Mouse (Mus musculus) embryonic facial prominence, embryonic 10.5 days (tissue): Measurements from ENCODE around the gene Slc35f1. TPM values are rescaled to one million over a fixed set of nuclear protein-coding genes. Genes with fewer than 3 reads are reported as not detected.

Source experiments
- DNase-seq: peaks from one replicate; pipeline ENCODE4 v3.0.0-alpha.2; 2017; ENCODE audit warnings: low spot score
- H3K27ac ChIP-seq: fragments of 300-500 bp; sonication (generic); replicated peaks from 2 replicates; pipeline ENCODE4 v1.5.1; 2016; ENCODE audit warnings: mild to moderate bottlenecking
- H3K27me3 ChIP-seq: fragments of 300-500 bp; sonication (generic); replicated peaks from 2 replicates; pipeline ENCODE4 v1.6.1; 2016; ENCODE audit warnings: low read depth, mild to moderate bottlenecking; ENCODE audit not compliant: poor library complexity, severe bottlenecking
- H3K36me3 ChIP-seq: fragments of 300-500 bp; sonication (generic); replicated peaks from 2 replicates; pipeline ENCODE4 v1.6.1; 2016; ENCODE audit warnings: mild to moderate bottlenecking, moderate library complexity
- H3K4me1 ChIP-seq: fragments of 300-500 bp; sonication (generic); 2 replicates; pipeline ENCODE4 v1.6.1; 2016
- H3K4me3 ChIP-seq: fragments of 300-500 bp; sonication (generic); 2 replicates; pipeline ENCODE4 v1.5.1; 2016; ENCODE audit warnings: mild to moderate bottlenecking, moderate library complexity
- H3K9me3 ChIP-seq: fragments of 300-500 bp; sonication (generic); 2 replicates; pipeline ENCODE4 v1.6.1; 2016; ENCODE audit warnings: mild to moderate bottlenecking
- WGBS: fragments of 180-500 bp; shearing (Covaris S2); methylation state at CpG from one replicate; pipeline ENCODE4 v1.1.7; 2016; 5-methylcytosine and 5-hydroxymethylcytosine counted together
- polyA plus RNA-seq: library from polyadenylated mRNA; unstranded; fragments of >200 nt; fragmentation: Nextera tagmentation; extraction: Ambion mirVana; gene quantifications from 2 replicates; pipeline ENCODE4 v1.2.1, GENCODE M21; 2016

The Slc35f1 gene
- polyA plus RNA-seq, 1 experiment from 2014 or later: 3.6 TPM

- Histone ChIP-seq H3K27me3 (no peaks in the 10 kb centered on the region), H3K36me3 (no peaks in the 10 kb centered on the region), H3K4me3 (no peak overlapping the region), H3K9me3 (no peaks in the 10 kb centered on the region), H3K27ac (no peak overlapping the region), H3K4me1 (no peaks in the 10 kb centered on the region)
- 92% methylated on average over 4 of the region's 4 CpGs for WGBS
- no peak for DNase-seq
Measured at GRCm38 (mm10) chr10:52812861-52813260, 122.5 kb downstream of the Slc35f1 start.

- DNase-seq: no peak
- H3K4me1 ChIP-seq: no peaks in the 10 kb centered on the region
- H3K27me3 ChIP-seq: no peaks in the 10 kb centered on the region
- H3K9me3 ChIP-seq: no peaks in the 10 kb centered on the region
- no peak overlapping the region for H3K4me3 ChIP-seq
- H3K36me3 ChIP-seq: no peaks in the 10 kb centered on the region
- 94% methylated on average over 5 of the region's 5 CpGs for WGBS
- H3K27ac ChIP-seq: no peak overlapping the region
Measured at GRCm38 (mm10) chr10:52814358-52814757, 124.0 kb downstream of the Slc35f1 start.

GRCm38 (mm10) chr10:52819661-52820060 is 129.3 kb downstream of the Slc35f1 start:
- Histone ChIP-seq H3K36me3 (no peaks in the 10 kb centered on the region), H3K27ac (no peak overlapping the region), H3K4me3 (no peak overlapping the region), H3K9me3 (no peaks in the 10 kb centered on the region), H3K4me1 (no peaks in the 10 kb centered on the region), H3K27me3 (no peaks in the 10 kb centered on the region)
- no peak for DNase-seq
- 86% methylated on average over 1 of the region's 1 CpGs for WGBS

- WGBS: 83% methylated on average over 2 of the region's 2 CpGs
- no peak for DNase-seq
- Histone ChIP-seq H3K9me3 (no peaks in the 10 kb centered on the region), H3K27me3 (no peaks in the 10 kb centered on the region), H3K27ac (no peak overlapping the region), H3K4me3 (no peak overlapping the region), H3K36me3 (no peaks in the 10 kb centered on the region), H3K4me1 (no peaks in the 10 kb centered on the region)
Measured at GRCm38 (mm10) chr10:52822909-52823308, 132.6 kb downstream of the Slc35f1 start.

- Histone ChIP-seq H3K36me3 (no peaks in the 10 kb centered on the region), H3K9me3 (no peaks in the 10 kb centered on the region), H3K4me1 (no peaks in the 10 kb centered on the region), H3K27ac (no peak overlapping the region), H3K4me3 (no peak overlapping the region), H3K27me3 (no peaks in the 10 kb centered on the region)
- DNase-seq: no peak
- WGBS: 81% methylated on average over 4 of the region's 4 CpGs
Measured at GRCm38 (mm10) chr10:52825746-52826145, 135.4 kb downstream of the Slc35f1 start.

- peaks cover 3% of the 10 kb centered on the region; the same call in 1 of the 2 replicates for H3K4me1 ChIP-seq
- no peak for DNase-seq
- H3K9me3 ChIP-seq: no peaks in the 10 kb centered on the region
- H3K27ac ChIP-seq: no peak overlapping the region
- no peak overlapping the region for H3K4me3 ChIP-seq
- no peaks in the 10 kb centered on the region for H3K27me3 ChIP-seq
- WGBS: 56% methylated on average over 2 of the region's 2 CpGs
- H3K36me3 ChIP-seq: no peaks in the 10 kb centered on the region
Measured at GRCm38 (mm10) chr10:52840819-52841218, 150.5 kb downstream of the Slc35f1 start.

- no peak overlapping the region for H3K4me3 ChIP-seq
- no peaks in the 10 kb centered on the region for H3K4me1 ChIP-seq
- H3K27ac ChIP-seq: no peak overlapping the region
- no peaks in the 10 kb centered on the region for H3K9me3 ChIP-seq
- DNase-seq: no peak
- H3K27me3 ChIP-seq: no peaks in the 10 kb centered on the region
- H3K36me3 ChIP-seq: no peaks in the 10 kb centered on the region
Measured at GRCm38 (mm10) chr10:52851994-52852393, 161.7 kb downstream of the Slc35f1 start.

- Histone ChIP-seq H3K27me3 (no peaks in the 10 kb centered on the region), H3K36me3 (no peaks in the 10 kb centered on the region), H3K9me3 (no peaks in the 10 kb centered on the region), H3K4me1 (no peaks in the 10 kb centered on the region), H3K4me3 (no peak overlapping the region), H3K27ac (no peak overlapping the region)
- no peak for DNase-seq
- WGBS: 78% methylated on average over 2 of the region's 2 CpGs
Measured at GRCm38 (mm10) chr10:52860851-52861250, 170.5 kb downstream of the Slc35f1 start.

GRCm38 (mm10) chr10:52864936-52865335 is 174.6 kb downstream of the Slc35f1 start:
- WGBS: 91% methylated on average over 5 of the region's 5 CpGs
- H3K36me3 ChIP-seq: no peaks in the 10 kb centered on the region

GRCm38 (mm10) chr10:52871110-52871509 is 180.8 kb downstream of the Slc35f1 start:
- peaks cover 8% of the 10 kb centered on the region for H3K4me1 ChIP-seq
- no peak for DNase-seq
- no peak overlapping the region for H3K27ac ChIP-seq
- no peaks in the 10 kb centered on the region for H3K9me3 ChIP-seq
- H3K4me3 ChIP-seq: no peak overlapping the region
- H3K36me3 ChIP-seq: no peaks in the 10 kb centered on the region
- H3K27me3 ChIP-seq: no peaks in the 10 kb centered on the region

More at GRCm38 (mm10) chr10:52864936-52865335, 174.6 kb downstream of the Slc35f1 start:
- DNase-seq: no peak
- Histone ChIP-seq H3K27ac (no peak overlapping the region), H3K4me3 (no peak overlapping the region), H3K27me3 (no peaks in the 10 kb centered on the region), H3K4me1 (no peaks in the 10 kb centered on the region), H3K9me3 (no peaks in the 10 kb centered on the region)

- H3K36me3 ChIP-seq: no peaks in the 10 kb centered on the region
- H3K27ac ChIP-seq: no peak overlapping the region
- peaks cover 11% of the 10 kb centered on the region for H3K4me1 ChIP-seq
- H3K4me3 ChIP-seq: no peak overlapping the region
- 74% methylated on average over 9 of the region's 9 CpGs for WGBS
- H3K27me3 ChIP-seq: no peaks in the 10 kb centered on the region
- DNase-seq: no peak
- H3K9me3 ChIP-seq: no peaks in the 10 kb centered on the region
Measured at GRCm38 (mm10) chr10:52874133-52874532, 183.8 kb downstream of the Slc35f1 start.

- Histone ChIP-seq H3K36me3 (no peaks in the 10 kb centered on the region), H3K4me1 (peaks cover 11% of the 10 kb centered on the region), H3K9me3 (no peaks in the 10 kb centered on the region), H3K4me3 (no peak overlapping the region), H3K27me3 (no peaks in the 10 kb centered on the region), H3K27ac (no peak overlapping the region)
- DNase-seq: no peak
Measured at GRCm38 (mm10) chr10:52874712-52875111, 184.4 kb downstream of the Slc35f1 start.

- Histone ChIP-seq H3K27ac (no peak overlapping the region), H3K4me1 (peaks cover 11% of the 10 kb centered on the region), H3K27me3 (no peaks in the 10 kb centered on the region), H3K4me3 (no peak overlapping the region), H3K36me3 (no peaks in the 10 kb centered on the region), H3K9me3 (no peaks in the 10 kb centered on the region)
- WGBS: 55% methylated on average over 6 of the region's 6 CpGs
- no peak for DNase-seq
Measured at GRCm38 (mm10) chr10:52877263-52878021, 187.1 kb downstream of the Slc35f1 start.
